Mouse (Mus musculus) cerebellum, adult 2 months (tissue): Measurements from ENCODE around the gene Inpp5a. TPM values are rescaled to one million over a fixed set of nuclear protein-coding genes. Genes with fewer than 3 reads are reported as not detected.

Experiments used
- DNase-seq, 2 experiments: peaks; one replicate each; pipeline ENCODE4 v3.0.0; 2021
- H3K27ac ChIP-seq: fragments of 200-500 bp; 2 replicates; pipeline ENCODE4 v1.5.1; 2012; ENCODE audit warnings: low read length, control low read depth, inconsistent platforms; ENCODE audit not compliant: insufficient read depth
- H3K27me3 ChIP-seq: fragments of 200-500 bp; 2 replicates; pipeline ENCODE4 v1.6.1; 2012; ENCODE audit warnings: inconsistent platforms, mild to moderate bottlenecking, low read length, moderate library complexity; ENCODE audit not compliant: control insufficient read depth, insufficient read depth
- H3K4me1 ChIP-seq: fragments of 200-500 bp; 2 replicates; pipeline ENCODE4 v1.6.1; 2011; ENCODE audit warnings: low read length; ENCODE audit not compliant: control insufficient read depth, insufficient read depth
- H3K4me3 ChIP-seq: fragments of 200-500 bp; replicated peaks from 2 replicates; pipeline ENCODE3; 2011; ENCODE audit warnings: mild to moderate bottlenecking, low read depth, low read length, control low read depth; ENCODE audit not compliant: insufficient read depth
- CTCF ChIP-seq: fragments of 200-500 bp; IDR thresholded peaks from 2 replicates; pipeline ENCODE4 v1.5.1; 2011; ENCODE audit warnings: low read depth, mild to moderate bottlenecking, control low read depth, low read length, moderate library complexity, borderline replicate concordance; ENCODE audit not compliant: insufficient read depth
- POLR2A ChIP-seq: fragments of 200-500 bp; IDR thresholded peaks from 2 replicates; pipeline ENCODE4 v1.6.1; 2011; ENCODE audit warnings: low read length, control low read depth, borderline replicate concordance; ENCODE audit not compliant: insufficient read depth
- WGBS: fragments of 180-500 bp; shearing (Covaris S2); methylation state at CpG from one replicate; pipeline ENCODE4 v1.1.7; 2018; 5-methylcytosine and 5-hydroxymethylcytosine counted together
- polyA plus RNA-seq: library from polyadenylated mRNA; depleted of rRNA; stranded (reverse); fragments of >200 nt; gene quantifications from 2 replicates; pipeline ENCODE4 v1.2.3, GENCODE M21; 2012

Inpp5a gene
- polyA plus RNA-seq, 1 experiment, result 164 TPM

- whole genome bisulfite sequencing, result 1% methylated on average over 56 of the region's 56 CpGs
- H3K27ac ChIP-seq, result no peak within 1 kb of the TSS
These were observed 193.7 kb downstream of the Inpp5a start, which contains the start of gene Nkx6-2 for GRCm38 (mm10) chr7:139582595-139582994. Nkx6-2 (minus strand) TSS chr7:139582797.

GRCm38 (mm10) chr7:139583094-139583737 is 194.3 kb downstream of the Inpp5a start:
- no peak for TF ChIP-seq CTCF
- no peak for TF ChIP-seq POLR2A
- 25% methylated on average over 17 of the region's 17 CpGs for WGBS

More at GRCm38 (mm10) chr7:139582595-139582994, 193.7 kb downstream of the Inpp5a start, which contains the start of gene Nkx6-2:
- no peak for TF ChIP-seq CTCF
- TF ChIP-seq POLR2A, result no peak
- Histone ChIP-seq H3K27me3 (peaks cover 9% of the 10 kb centered on the region; the same call in 1 of the 2 replicates), H3K4me1 (0 out of 2 replicates have a peak, but pooled peaks cover under 1% of the 10 kb centered on the region), H3K4me3 (no peak within 1 kb of the TSS)
- peak; percentile 51 to 54 for DNase-seq

GRCm38 (mm10) chr7:139584221-139585175 is 195.6 kb downstream of the Inpp5a start:
- peak in 1 of 2 experiments; percentile 42 for DNase-seq

More at GRCm38 (mm10) chr7:139583094-139583737, 194.3 kb downstream of the Inpp5a start:
- DNase-seq, result no peak
- Histone ChIP-seq H3K27ac (no peak overlapping the region), H3K27me3 (peaks cover 9% of the 10 kb centered on the region; the same call in 1 of the 2 replicates), H3K4me1 (no peaks in the 10 kb centered on the region), H3K4me3 (no peak overlapping the region)

GRCm38 (mm10) chr7:139585183-139585821 is 196.4 kb downstream of the Inpp5a start:
- no peaks in the 10 kb centered on the region for H3K4me1 ChIP-seq
- DNase-seq, result no peak
- H3K27ac ChIP-seq, result no peak overlapping the region
- TF ChIP-seq CTCF (no peak), POLR2A (no peak)
- H3K4me3 ChIP-seq, result no peak overlapping the region
- 7% methylated on average over 29 of the region's 29 CpGs for WGBS
- peaks cover 9% of the 10 kb centered on the region; the same call in 1 of the 2 replicates for H3K27me3 ChIP-seq

More at GRCm38 (mm10) chr7:139584221-139585175, 195.6 kb downstream of the Inpp5a start:
- H3K27ac ChIP-seq, result no peak overlapping the region
- H3K4me3 ChIP-seq, result no peak overlapping the region
- no peak for TF ChIP-seq CTCF
- TF ChIP-seq POLR2A, result no peak
- peaks cover 9% of the 10 kb centered on the region; the same call in 1 of the 2 replicates for H3K27me3 ChIP-seq
- WGBS, result 3% methylated on average over 53 of the region's 53 CpGs
- H3K4me1 ChIP-seq, result no peaks in the 10 kb centered on the region

GRCm38 (mm10) chr7:139587919-139588318 is 199.0 kb downstream of the Inpp5a start:
- Histone ChIP-seq H3K27ac (no peak overlapping the region), H3K4me3 (no peak overlapping the region), H3K27me3 (peaks cover 7% of the 10 kb centered on the region; the same call in 1 of the 2 replicates), H3K4me1 (no peaks in the 10 kb centered on the region)
- no peak for DNase-seq
- 27% methylated on average over 7 of the region's 7 CpGs for WGBS
- TF ChIP-seq CTCF, result no peak
- TF ChIP-seq POLR2A, result no peak

GRCm38 (mm10) chr7:139590302-139590701 is 201.4 kb downstream of the Inpp5a start:
- Histone ChIP-seq H3K4me1 (no peaks in the 10 kb centered on the region), H3K4me3 (no peak overlapping the region), H3K27me3 (peaks cover 3% of the 10 kb centered on the region; the same call in 1 of the 2 replicates), H3K27ac (no peak overlapping the region)
- DNase-seq, result peak; percentile 40 to 43
- TF ChIP-seq CTCF (peak; percentile 85), POLR2A (no peak)
- WGBS, result 35% methylated on average over 3 of the region's 3 CpGs

- no peak for TF ChIP-seq POLR2A
- TF ChIP-seq CTCF, result no peak
- WGBS, result 95% methylated on average over 5 of the region's 5 CpGs
- no peak overlapping the region for H3K4me3 ChIP-seq
- DNase-seq, result no peak
- H3K4me1 ChIP-seq, result no peaks in the 10 kb centered on the region
- H3K27ac ChIP-seq, result no peak overlapping the region
- H3K27me3 ChIP-seq, result no peaks in the 10 kb centered on the region; the same call in 1 of the 2 replicates
These were observed 202.4 kb downstream of the Inpp5a start for GRCm38 (mm10) chr7:139591311-139591710.
